Mouse (Mus musculus) neural tube, embryonic 11.5 days (tissue): ENCODE data around the gene Daw1. TPM values are rescaled to one million over a fixed set of nuclear protein-coding genes. Genes with fewer than 3 reads are reported as not detected.
A peak's percentile ranks its signal among the peaks of the same experiment; 100 is the strongest.

Experiments used
- ATAC-seq: fragments of 200-750 bp; cut with Nextera tagmentation; 2 replicates; pipeline ENCODE4 v1.8.0; 2017; ENCODE audit warnings: moderate number of reproducible peaks, mild to moderate bottlenecking, moderate TSS enrichment, moderate library complexity; ENCODE audit not compliant: insufficient read depth, low FRiP score, low TSS enrichment
- DNase-seq: peaks from one replicate; pipeline ENCODE4 v3.0.0-alpha.2; 2015; ENCODE audit warnings: low spot score
- H3K27ac ChIP-seq: fragments of 300-500 bp; sonication (generic); 2 replicates; pipeline ENCODE4 v1.5.1; 2014; ENCODE audit warnings: low read depth, mild to moderate bottlenecking, low read length
- H3K27me3 ChIP-seq: fragments of 300-500 bp; sonication (generic); 2 replicates; pipeline ENCODE4 v1.6.1; 2014; ENCODE audit warnings: mild to moderate bottlenecking, low read length, mixed read lengths; ENCODE audit not compliant: control insufficient read depth, insufficient read depth
- H3K36me3 ChIP-seq: fragments of 300-500 bp; sonication (generic); 2 replicates; pipeline ENCODE4 v1.6.1; 2014; ENCODE audit warnings: mild to moderate bottlenecking, low read length, moderate library complexity, mixed read lengths; ENCODE audit not compliant: control insufficient read depth, insufficient read depth
- H3K4me1 ChIP-seq: fragments of 300-500 bp; sonication (generic); 2 replicates; pipeline ENCODE4 v1.6.1; 2014; ENCODE audit warnings: low read length, mixed read lengths; ENCODE audit not compliant: control insufficient read depth, insufficient read depth
- H3K4me2 ChIP-seq: fragments of 300-500 bp; sonication (generic); 2 replicates; pipeline ENCODE4 v1.6.1; 2014; ENCODE audit warnings: low read depth, mild to moderate bottlenecking, moderate library complexity
- H3K4me3 ChIP-seq: fragments of 300-500 bp; sonication (generic); 2 replicates; pipeline ENCODE4 v1.5.1; 2014; ENCODE audit warnings: low read depth, low read length
- H3K9ac ChIP-seq: fragments of 300-500 bp; sonication (generic); 2 replicates; pipeline ENCODE4 v1.6.1; 2014; ENCODE audit warnings: mild to moderate bottlenecking, low read length
- H3K9me3 ChIP-seq: fragments of 300-500 bp; sonication (generic); 2 replicates; pipeline ENCODE4 v1.6.1; 2016; ENCODE audit warnings: low read length; ENCODE audit not compliant: control insufficient read depth
- WGBS: fragments of 180-500 bp; shearing (Covaris S2); extraction: QIAGEN DNeasy Blood & Tissue Kit; methylation state at CpG from one replicate; pipeline ENCODE4 v1.1.7; 2014; 5-methylcytosine and 5-hydroxymethylcytosine counted together
- polyA plus RNA-seq: library from polyadenylated mRNA; unstranded; fragments of >200 nt; fragmentation: Nextera tagmentation; extraction: Ambion mirVana; gene quantifications from 2 replicates; pipeline ENCODE4 v1.2.1, GENCODE M21; 2014

Gene Daw1
- polyA plus RNA-seq = not detected in 2 replicates

DNA sequence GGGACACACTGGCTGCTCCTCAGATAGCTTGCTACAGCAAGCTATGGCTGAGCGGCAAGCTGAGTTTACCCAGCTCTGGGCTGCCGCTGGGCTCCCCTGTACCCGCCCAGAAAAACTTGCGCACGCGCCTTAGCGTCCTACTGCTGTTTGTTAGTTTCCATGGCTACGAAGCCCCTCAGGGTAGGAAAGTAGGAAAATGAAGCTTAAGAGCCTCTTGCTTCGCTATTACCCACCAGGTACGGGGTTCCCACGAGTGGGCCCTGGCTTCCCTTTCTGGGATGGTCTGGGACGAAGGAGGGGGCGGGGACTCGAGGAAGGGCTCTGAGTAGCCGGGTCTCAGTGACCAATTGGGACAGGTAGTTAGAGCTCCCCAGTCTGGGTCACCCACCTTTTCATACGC lies at the start of gene Daw1:
TSS of gene Daw1 (plus strand) at position 150 of the 400 bp plus-strand sequence.
- Histone ChIP-seq H3K9me3 (no peaks in the 10 kb centered on the region), H3K27ac (no peak within 1 kb of the TSS), H3K27me3 (no peaks in the 10 kb centered on the region), H3K36me3 (no peaks in the 10 kb centered on the region), H3K4me2 (peak within 1 kb of the TSS; percentile 64), H3K4me3 (peak within 1 kb of the TSS; percentile 46), H3K4me1 (no peaks in the 10 kb centered on the region), H3K9ac (peak within 1 kb of the TSS; percentile 54)
- WGBS = under 1% methylated on average over 16 of the region's 16 CpGs
- ATAC-seq (peak; percentile 96), DNase-seq (peak; percentile 91)

DNA sequence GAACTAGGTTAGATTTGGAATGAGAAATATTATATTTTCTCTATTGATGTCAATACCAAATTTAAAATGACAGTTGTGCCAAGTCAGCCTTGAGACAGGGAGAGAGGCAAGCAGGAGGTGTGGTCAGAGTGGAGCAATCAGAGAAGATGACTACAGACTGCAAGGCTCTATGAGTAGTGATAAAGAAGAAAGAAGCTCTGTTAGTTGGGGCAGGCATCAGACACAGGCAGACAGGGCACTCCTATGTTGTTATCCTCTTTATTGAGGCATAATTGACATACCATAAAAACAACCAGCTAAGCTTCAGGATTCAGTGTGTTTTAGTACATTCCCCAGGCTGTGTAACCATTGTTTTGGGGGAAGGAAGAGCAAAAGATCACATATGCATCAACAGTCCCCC lies 48.6 kb upstream of the Daw1 start:
- Histone ChIP-seq H3K4me3 (no peak overlapping the region), H3K27me3 (no peaks in the 10 kb centered on the region), H3K4me2 (no peak overlapping the region), H3K9ac (no peak overlapping the region), H3K9me3 (no peaks in the 10 kb centered on the region), H3K36me3 (no peaks in the 10 kb centered on the region), H3K4me1 (no peaks in the 10 kb centered on the region), H3K27ac (no peak overlapping the region)
- no peak for DNase-seq
- no peak for ATAC-seq

DNA sequence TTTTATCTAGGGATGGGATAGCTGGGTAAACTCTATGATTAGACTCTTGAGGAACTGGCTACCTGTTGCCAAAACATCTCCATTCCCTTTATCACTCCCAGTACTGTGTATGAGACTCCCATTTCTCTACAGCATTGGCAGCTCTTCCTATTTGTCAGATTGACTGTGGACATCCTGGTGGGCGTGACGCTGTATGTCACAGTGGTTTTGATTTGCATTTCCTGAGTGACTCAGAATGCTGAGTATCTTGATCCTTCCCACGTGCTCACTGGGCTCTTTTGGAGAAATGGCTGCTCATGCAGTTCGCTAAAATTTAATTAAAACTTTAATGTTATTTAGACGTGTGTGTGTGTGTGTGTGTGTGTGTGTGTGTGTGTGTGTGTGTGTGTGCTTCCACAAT lies 47.8 kb upstream of the Daw1 start:
- H3K4me3 ChIP-seq = no peak overlapping the region
- no peak overlapping the region for H3K9ac ChIP-seq
- H3K27ac ChIP-seq = no peak overlapping the region
- DNase-seq (no peak), ATAC-seq (no peak)
- no peak overlapping the region for H3K4me2 ChIP-seq
- no peaks in the 10 kb centered on the region for H3K36me3 ChIP-seq
- no peaks in the 10 kb centered on the region for H3K27me3 ChIP-seq
- H3K9me3 ChIP-seq = no peaks in the 10 kb centered on the region
- H3K4me1 ChIP-seq = no peaks in the 10 kb centered on the region
- WGBS = 78% methylated on average over 5 of the region's 5 CpGs

DNA sequence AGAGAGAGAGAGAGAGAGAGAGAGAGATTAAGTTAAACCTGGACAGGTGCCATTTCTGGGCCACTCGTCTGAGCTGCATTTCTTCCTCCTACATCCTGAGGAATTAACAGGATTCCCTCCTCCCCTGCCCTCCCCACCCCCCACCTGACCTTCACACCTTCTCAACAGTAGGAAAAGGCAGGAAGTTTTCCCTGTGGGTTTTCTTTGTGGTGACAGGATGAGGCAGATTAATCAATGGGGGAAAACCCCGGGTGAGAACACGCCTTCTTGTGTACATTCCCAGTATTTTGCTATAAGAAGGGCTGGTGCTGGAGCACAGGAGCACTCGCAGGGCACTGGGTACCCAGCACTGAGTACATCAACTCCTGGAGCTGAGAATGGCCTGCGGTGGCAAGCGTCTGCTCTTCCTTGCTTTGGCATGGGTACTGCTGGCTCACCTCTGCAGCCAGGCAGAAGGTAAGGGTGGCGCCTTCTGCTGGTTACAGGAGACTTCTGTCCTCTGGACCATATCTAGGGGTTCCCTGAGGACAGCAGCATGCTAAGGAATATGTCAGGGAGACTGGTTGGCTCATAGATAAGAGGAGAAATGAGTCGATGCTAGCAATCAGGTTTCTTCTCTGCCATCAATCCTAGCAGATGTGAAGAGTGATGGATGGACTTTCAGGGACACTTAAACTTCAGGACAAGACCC lies 43.0 kb upstream of the Daw1 start, which contains the start of gene Ccl20:
TSS of gene Ccl20 (plus strand) at position 320 of the 691 bp plus-strand sequence.
- Histone ChIP-seq H3K4me3 (no peak within 1 kb of the TSS), H3K9me3 (no peaks in the 10 kb centered on the region), H3K9ac (no peak within 1 kb of the TSS), H3K4me1 (no peaks in the 10 kb centered on the region), H3K36me3 (no peaks in the 10 kb centered on the region), H3K4me2 (no peak within 1 kb of the TSS), H3K27me3 (no peaks in the 10 kb centered on the region), H3K27ac (no peak within 1 kb of the TSS)
- 39% methylated on average over 8 of the region's 8 CpGs for WGBS
- ATAC-seq (no peak), DNase-seq (no peak)

GRCm38 (mm10) chr1:83117217-83117616 lies 42.3 kb upstream of the Daw1 start:
- no peak for ATAC-seq
- no peak overlapping the region for H3K9ac ChIP-seq
- H3K36me3 ChIP-seq = no peaks in the 10 kb centered on the region
- H3K27ac ChIP-seq = no peak overlapping the region
- H3K4me2 ChIP-seq = no peak overlapping the region
- H3K4me1 ChIP-seq = no peaks in the 10 kb centered on the region
- no peaks in the 10 kb centered on the region for H3K27me3 ChIP-seq
- WGBS = 96% methylated on average over 3 of the region's 3 CpGs
- no peak overlapping the region for H3K4me3 ChIP-seq
- no peak for DNase-seq
- no peaks in the 10 kb centered on the region for H3K9me3 ChIP-seq

DNA sequence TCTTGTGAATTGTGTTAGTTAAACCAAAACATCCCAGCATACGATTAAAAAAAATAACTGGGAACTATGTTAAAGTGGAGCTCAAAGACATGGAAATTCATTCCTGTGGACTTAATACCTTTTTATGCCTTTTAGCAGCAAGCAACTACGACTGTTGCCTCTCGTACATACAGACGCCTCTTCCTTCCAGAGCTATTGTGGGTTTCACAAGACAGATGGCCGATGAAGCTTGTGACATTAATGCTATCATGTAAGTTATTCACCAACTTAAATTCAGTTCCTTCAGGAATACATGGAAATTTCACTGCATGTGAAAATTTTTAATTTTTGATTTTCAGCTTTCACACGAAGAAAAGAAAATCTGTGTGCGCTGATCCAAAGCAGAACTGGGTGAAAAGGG lies 41.9 kb upstream of the Daw1 start:
- 93% methylated on average over 7 of the region's 7 CpGs for WGBS
- H3K27ac ChIP-seq = no peak overlapping the region

GRCm38 (mm10) chr1:83119903-83120302 lies 39.6 kb upstream of the Daw1 start:
- Histone ChIP-seq H3K36me3 (no peaks in the 10 kb centered on the region), H3K4me1 (no peaks in the 10 kb centered on the region), H3K9ac (no peak overlapping the region), H3K4me3 (no peak overlapping the region), H3K27me3 (no peaks in the 10 kb centered on the region), H3K4me2 (no peak overlapping the region), H3K9me3 (no peaks in the 10 kb centered on the region), H3K27ac (no peak overlapping the region)
- ATAC-seq (no peak), DNase-seq (no peak)

More for the DNA sequence above, 41.9 kb upstream of the Daw1 start:
- H3K9me3 ChIP-seq = no peaks in the 10 kb centered on the region
- no peak overlapping the region for H3K9ac ChIP-seq
- no peak overlapping the region for H3K4me2 ChIP-seq
- no peak for DNase-seq
- no peaks in the 10 kb centered on the region for H3K27me3 ChIP-seq
- no peak for ATAC-seq
- H3K4me1 ChIP-seq = no peaks in the 10 kb centered on the region
- no peak overlapping the region for H3K4me3 ChIP-seq
- H3K36me3 ChIP-seq = no peaks in the 10 kb centered on the region

DNA sequence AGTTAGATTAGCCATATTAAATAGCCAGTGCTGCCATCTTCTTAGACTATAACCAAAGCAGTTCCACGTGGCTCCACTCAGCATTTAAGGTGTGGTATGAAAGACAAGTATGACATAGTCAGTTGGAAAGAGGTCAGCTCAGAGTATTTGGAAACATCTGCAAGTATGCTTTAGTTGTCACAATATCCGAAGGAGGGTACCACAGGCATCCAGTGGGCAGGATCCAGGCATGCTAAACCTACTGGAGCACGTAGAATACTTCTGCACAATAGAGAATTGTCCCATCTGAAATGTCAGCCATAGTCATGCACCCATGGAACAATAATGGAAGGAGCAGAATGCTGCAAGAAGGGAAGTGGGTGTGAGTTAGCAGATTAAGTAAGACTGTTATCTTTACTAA lies 39.2 kb upstream of the Daw1 start:
- no peaks in the 10 kb centered on the region for H3K36me3 ChIP-seq
- no peaks in the 10 kb centered on the region for H3K9me3 ChIP-seq
- H3K4me1 ChIP-seq = no peaks in the 10 kb centered on the region
- no peaks in the 10 kb centered on the region for H3K27me3 ChIP-seq
- H3K4me2 ChIP-seq = no peak overlapping the region
- ATAC-seq (no peak), DNase-seq (no peak)
- H3K9ac ChIP-seq = no peak overlapping the region
- no peak overlapping the region for H3K27ac ChIP-seq
- no peak overlapping the region for H3K4me3 ChIP-seq
- 79% methylated on average over 3 of the region's 3 CpGs for WGBS

DNA sequence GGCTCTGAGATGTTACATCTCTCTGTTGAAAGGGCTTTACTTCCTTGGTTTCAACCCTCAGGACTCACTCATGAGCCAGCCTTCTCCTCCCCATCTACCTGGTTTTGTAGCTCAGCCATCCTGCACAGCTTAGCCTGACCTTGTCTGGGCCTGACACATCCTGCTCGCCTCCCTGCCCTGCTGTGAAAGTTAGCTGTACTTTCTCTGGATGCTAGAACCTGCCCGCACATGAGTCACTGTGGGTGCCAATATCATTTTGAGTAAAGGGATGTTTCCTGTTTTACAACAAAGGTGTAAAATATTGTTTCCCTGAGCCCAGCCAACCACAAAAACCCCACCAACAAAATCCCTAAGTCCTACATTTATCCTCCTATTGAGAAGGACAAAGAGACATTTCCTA lies 36.4 kb upstream of the Daw1 start:
- Histone ChIP-seq H3K9me3 (no peaks in the 10 kb centered on the region), H3K4me3 (no peak overlapping the region), H3K36me3 (no peaks in the 10 kb centered on the region), H3K27me3 (no peaks in the 10 kb centered on the region), H3K4me2 (no peak overlapping the region), H3K9ac (no peak overlapping the region), H3K4me1 (no peaks in the 10 kb centered on the region), H3K27ac (no peak overlapping the region)
- DNase-seq (no peak), ATAC-seq (no peak)
- WGBS = 87% methylated on average over 2 of the region's 2 CpGs
